Mouse (Mus musculus): ENCODE data around the gene Slc26a11.
"Not testable (repeated sequence)": the region's sequence is repeated elsewhere in the genome, so short reads cannot be mapped to it uniquely, and the experiment has no call there.

Gene Slc26a11

DNA sequence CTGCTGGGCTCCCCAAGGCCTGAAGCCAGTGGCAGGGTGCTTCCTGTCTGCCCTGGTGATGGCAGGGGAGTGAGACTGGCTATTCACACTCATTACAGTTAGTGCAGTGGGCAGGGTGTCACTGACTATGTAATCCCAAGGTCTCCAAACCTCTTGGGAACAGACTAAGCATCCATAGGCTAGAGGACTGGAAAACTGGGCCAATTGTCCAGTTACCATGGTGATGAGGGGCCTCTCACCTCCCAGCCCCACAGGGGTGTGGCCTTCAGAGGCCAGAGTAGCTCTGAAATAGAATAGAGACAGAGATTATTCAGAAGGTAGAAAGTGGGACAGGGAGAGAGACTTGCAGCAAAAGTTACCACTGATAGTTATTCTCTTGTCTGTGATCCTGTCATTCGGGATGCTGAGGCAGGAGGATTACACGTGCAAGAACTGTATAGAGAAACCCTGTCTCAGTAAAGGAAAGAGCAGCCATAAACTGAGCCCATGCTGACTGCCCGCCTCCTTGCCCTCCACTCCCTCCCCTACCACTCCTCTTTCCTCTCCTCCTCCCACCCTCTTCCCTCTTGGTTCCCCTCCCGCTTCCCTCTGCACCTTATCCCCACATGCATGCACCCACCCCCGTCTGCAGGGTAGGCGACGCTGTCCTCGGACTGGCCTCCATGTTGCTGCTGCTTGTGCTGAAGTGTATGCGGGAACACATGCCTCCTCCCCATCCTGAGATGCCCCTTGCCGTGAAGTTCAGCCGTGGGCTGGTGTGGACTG lies 7.6 kb downstream of the Slc26a11 start:
- DNase-seq = no peak

DNA sequence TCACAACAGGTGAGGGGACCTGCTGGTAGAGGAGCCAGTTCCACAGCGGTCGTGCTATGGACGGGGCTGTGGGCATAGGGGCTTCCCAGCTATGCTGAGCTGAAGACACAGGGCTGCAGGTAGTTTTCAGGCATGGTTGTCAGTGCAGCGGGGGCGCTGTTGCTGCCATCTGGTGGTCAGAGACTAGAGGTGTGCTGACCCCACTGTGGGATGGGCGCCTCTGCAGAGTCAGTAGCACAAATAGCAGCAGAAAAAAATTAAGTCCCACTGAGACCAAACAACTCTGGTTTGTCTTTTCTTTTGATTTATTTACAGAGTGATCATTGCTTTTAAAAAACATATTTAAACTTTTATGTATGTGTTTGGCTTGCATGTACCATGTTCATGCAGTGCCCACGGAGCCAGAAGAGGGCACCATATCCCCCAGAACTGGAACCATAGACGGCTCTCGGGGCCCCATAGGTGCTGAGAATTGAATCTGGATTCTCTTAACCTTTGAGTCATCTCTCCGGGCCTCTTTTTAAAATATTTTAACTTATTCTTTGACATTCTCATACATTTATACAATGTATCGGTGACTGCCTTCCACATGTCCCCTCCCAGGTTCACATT lies 8.3 kb downstream of the Slc26a11 start:
- DNase-seq = peak; percentile 64 to 65

DNA sequence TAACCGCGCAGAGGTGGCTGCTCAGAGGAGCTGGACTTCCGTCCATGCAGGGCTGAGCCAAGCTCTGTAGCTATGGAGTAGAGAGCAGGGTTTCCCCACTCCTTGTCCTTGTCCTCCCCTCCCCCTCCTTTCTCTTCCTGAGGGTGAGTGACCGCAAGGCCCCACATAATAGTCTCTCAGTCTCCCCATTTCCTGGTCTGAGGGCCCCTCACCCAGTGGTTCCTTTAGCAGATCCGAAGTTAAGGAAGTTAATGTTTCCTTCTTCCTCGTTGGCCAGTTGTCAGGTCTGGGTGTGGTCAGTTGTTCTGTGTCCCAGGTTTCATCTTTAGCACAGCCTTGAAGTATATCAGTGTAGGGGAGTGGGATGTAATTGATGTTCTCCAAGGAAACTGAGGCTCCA lies 20.1 kb downstream of the Slc26a11 start:
- no peak for DNase-seq

DNA sequence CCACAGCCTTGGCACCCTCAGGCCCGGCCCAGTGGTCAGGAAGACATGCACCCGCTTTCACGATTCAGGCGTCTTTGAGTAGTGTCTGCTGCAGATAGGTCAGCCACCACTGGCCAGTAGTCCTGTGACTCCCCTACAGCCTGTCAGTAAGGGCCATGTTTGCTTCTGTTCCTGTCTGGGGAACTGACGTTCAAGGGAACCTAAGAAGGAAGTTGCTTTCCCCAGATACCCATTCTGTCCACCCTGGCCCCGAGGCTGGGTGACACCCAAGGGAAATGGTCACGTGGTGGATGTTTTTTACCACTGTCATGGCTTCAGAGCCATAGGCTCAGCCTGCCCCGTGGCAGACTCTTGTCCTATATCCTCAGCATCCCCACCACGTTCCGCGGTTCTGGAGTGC lies 22.0 kb downstream of the Slc26a11 start:
- DNase-seq = no peak

DNA sequence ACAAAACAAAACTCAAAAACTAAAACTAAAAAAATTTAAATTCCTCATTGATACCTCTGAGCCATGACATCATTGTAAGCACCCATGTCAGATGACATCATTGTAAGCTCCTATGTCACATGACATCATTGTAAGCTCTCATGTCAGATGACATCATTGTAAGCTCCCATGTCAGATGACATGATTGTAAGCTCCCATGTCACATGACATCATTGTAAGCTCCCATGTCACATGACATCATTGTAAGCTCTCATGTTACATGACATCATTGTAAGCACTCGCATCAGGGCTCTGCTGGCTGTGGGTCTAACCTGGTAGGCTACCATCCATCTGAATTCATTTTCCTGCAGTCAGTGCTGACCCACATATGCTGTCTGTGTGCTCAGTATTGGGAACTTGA lies 23.2 kb downstream of the Slc26a11 start:
- DNase-seq = no peak

DNA sequence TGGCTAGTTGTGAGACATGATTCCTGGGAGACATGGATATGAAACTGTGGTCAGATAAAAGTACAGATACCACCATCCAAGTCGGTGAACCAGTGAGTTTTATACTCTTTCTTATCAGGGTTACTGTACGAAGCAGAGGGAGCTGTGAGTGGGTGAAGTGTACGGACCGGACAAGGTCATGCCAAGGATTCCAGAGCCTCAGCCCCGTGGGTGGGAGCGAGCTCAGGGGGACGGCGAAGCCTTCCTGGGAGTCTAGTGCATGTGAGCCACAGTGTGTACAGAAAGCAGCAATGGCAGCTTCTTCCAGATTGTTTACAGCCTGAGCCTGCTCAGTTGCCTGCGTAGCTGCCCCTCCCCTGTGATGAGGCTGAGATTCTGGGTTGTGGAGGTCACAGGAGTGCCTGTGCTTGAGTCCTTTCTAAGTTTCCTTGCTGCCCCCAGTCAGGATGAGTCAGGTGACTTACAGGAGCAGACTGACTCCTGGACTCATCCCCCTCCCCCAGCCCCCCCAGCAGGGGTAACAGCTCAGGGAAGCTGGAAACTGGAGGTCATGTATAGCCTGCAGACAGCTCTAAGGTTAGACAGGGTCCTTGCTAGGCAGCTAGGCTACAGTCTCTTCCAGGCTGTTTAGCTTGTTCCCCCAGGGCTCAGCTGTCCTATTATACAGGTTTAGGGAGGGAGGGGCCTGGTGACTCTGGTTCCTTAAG lies 26.4 kb downstream of the Slc26a11 start:
- DNase-seq = no peak

DNA sequence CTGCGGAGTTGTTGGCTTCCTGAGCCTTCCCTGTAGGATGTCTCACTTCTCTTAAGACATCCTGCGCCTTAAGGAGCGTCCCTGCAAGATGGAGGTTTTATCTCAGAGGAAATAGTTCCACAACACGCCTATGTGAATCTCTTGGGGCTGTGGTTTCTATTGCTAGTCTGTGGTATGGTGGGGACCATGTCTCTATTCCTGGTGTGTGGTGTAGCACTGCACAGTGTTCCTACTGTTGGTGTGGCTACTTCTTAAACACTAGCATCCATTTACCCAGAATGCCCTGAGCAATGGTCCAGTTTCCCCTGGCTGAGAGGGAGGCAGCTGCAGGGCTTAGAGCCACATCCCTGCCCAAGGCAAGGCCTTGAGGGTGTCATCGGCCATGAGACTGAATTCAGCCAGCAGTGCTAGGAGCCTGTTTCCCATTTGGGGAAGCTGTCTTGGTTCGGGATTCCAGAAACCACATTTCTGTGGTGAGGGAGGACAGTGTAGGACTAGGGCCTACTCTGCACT lies 27.0 kb downstream of the Slc26a11 start:
- DNase-seq = no peak

DNA sequence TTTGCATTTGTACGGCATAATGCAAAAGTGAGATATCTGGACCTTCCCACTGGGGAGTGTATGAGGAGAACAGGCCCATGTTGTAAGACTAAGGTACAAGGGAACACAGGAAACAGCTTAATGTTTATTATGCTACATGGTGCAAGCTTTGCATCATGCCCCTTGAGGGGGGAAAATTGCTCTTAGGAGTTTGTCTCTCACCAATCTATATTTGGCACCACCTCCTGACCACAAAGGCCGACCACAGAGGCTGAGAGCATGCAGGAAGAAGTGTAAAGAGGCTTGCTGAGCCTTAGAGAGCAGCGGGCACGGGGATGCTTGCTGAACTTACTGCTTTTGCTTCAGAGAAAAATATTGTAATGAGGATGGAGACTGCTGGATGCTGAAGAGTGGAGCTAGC lies 29.5 kb downstream of the Slc26a11 start:
- DNase-seq = no peak

DNA sequence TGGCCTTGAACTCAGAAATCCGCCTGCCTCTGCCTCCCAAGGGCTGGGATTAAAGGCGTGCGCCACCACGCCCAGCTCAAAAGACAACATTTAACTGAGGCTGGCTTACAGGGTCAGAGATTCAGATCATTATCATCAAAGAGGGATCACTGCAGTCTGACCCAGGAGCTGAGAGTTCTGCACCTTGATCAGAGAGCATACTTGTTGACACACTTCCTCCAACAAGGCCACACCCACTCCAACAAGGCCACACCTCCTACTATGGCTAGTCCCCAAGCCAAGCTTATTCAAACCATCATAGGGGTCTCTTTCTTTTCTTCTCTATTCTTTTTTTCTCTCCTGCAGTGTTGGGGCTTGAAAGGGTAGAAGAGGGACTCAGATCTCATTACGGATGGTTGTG lies 30.9 kb downstream of the Slc26a11 start:
- no peak for DNase-seq

DNA sequence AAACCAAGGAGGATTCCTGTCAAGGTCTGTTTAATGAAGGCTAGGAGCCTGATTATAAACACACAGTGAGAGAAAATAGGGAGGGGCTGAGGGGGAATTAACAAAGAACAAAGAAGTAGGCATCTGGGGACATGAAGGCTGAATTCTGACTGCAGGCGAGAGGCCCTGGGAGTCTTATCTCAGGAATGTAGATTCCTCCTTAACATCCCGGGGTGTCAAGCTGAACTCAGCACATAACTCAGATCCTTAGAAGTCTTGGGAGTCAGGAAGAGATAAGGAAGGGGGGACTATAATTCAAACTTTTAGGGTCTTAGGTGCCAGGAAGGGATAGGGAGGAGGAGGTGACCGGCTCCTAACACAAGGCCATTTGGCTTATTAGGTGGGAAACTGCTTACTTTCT lies 31.9 kb downstream of the Slc26a11 start:
- not testable (repeated sequence) for DNase-seq

DNA sequence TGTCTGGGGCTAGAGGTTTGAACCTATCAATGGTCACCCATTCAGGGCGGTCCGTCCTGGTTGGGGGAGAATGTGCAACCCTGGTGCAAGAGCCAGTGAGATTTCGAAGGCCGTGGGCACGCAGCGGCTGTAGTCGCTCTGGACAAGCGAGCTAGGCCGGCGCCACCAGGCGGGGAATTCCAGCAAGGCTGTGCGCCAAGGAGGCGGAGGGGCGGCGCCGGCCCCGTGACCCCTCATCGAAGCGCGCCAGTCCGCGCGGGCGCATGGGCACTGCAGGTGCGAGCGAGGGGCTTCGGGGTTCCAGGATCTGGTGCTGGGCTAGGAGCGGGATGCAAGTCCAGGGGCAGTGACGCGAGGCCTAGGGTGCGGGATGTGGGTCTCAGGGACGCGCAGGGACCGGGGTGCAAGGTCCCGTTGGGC lies 34.5 kb downstream of the Slc26a11 start:
- DNase-seq = peak; percentile 80 to 85

DNA sequence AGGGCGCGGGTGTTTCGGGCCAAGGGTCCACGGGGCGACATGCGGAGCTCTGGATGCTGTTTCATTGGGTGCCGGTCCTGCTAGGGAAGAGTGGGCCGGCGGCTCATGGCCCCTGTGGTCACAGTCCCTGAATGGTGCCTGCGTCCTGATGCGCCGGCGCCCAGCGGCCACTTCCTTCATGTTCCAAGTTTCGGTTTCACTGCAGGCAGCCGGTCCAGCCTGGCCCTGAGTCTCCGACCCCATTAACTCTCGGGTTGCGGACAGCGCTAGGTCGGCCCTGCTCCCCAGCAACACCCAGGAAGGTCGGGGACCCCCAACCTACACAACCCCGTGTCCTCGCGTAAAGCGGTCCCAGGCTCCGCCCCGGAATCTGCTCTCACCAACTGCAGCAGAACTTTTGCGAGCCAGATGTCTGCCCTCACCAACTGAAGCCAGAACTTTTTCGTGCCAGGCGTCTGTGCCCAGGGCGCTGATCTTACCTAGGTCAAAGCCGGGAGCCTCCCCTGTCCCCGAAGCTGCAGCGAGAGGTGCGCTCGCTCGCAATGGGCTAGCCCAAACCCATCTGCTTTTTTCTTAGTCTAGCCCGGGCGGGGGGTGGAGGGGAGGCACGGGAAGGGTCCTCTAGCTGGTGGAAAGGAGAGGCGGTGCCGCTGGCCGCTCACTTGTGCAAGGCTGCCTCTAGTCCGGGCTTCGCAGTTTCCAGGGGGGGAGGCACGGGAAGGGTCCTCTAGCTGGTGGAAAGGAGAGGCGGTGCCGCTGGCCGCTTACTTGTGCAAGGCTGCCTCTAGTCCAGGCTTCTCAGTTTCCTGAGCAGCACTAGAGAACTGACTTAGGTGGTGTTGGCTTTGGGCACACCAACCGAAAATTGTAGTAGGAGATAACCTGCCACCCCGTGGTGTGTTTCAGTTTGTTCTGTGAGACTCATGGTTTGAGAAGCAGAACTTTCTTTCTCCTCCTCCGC lies 35.2 kb downstream of the Slc26a11 start:
- DNase-seq = peak; percentile 76 to 81

DNA sequence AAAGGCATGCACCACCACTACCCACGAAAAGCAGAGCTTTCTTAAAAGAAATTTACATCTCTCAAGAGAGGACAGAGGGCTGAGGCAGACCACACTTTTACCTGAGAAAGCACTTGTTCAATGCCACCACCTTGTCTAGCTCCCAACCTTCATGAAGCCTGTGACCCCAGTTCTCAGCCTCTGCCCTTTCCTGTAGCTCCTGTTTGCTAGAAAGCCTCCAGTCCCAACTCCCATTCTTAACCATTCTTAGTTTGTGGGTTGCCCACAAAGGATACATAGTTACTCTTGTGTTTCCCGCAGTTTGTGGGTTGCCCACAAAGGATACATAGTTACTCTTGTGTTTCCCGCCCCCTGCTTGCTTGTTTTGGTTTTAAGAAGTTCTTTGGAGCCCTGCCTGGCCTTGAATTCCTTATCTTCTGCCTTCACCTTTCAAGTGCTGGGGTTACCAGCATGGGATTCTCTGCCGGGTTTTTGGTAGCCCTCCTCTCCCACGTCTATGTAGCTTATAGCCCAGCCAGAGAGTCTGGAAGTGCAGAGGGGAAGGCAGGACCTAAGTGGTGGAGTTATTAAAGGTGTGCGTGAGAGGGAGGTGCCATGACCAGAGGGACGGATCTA lies 36.1 kb downstream of the Slc26a11 start:
- DNase-seq = no peak

DNA sequence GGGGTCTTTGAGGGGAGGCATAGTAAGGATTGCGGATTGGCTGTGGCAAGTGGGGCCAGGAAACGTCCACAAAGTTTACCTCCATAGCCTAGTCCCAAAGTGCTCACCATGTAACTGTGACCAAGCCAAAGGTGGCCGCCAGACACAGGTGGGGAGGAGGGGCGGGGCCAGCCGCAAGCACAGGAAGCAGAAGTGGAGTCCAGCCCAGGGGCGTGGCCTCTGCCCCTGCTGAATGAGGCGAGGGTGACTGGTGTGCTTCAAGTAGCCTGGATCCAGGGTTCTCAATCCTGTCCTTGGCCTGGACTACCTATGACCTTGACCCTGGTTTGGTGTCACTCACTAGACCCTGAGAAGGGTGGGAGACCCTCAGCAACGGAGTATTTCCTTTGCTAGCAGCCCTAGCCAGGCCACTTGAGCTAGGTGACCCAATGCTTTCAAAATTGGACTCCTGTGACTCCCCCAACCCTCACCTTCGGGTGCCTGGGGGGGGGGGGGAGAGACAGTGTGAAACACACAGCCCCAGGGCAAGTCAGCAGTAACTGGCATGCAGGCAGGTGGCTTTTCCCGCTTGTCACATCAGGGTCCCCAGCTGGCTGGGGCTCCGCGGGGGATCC lies 36.8 kb downstream of the Slc26a11 start:
- DNase-seq = peak; percentile 88 to 92

DNA sequence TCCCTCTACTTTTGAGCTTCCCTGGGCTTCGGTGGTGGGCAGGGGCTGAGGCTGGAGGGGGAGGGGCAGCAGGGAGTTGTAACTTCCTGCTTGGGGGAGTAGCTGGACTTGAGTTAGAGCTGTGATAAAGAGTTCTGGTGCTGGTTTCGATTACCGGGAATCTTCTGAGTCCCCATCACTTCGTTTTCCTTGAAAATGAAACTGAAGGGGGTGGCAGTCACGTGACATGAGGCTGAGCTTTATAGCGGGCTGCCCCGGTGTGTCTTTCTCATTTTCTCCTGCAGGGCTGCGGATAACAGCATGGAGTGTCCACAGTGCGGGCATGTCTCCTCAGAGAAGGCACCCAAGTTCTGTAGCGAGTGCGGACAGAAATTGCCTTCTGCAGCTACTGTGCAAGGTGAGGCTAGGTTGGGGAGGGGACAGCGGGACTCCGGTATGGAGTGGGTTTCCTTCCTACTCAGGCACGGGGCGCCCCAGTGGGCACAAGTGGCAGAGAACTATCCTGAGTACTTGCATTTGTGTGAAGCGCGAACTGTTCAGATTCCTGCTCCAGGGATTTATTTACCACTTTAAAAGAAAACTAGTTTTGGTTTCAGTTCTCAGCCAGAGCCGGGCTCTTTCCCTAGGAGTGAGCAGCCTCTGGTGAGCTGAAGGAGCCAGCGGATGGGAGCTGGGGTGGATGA lies 37.6 kb downstream of the Slc26a11 start, which contains the start of gene Rnf213:
Rnf213 (plus strand) TSS at position 301 of the 683 bp plus-strand sequence.
- DNase-seq = peak; percentile 70 to 75

DNA sequence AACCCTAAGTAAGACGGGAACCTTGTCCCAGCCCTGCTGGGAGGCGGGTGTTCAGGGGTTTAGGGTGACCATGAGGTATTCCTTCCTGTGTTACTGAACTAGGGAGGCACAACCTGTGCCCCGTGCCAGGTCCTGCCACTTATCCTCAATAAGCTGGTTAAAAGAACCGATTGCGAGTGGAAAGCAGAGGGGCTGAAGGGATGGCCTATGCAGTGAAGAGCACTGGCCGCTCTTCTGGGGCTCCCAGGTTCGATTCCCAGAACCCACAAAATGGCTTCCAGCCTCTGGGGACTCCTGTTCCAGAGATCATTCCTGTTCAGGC lies 38.1 kb downstream of the Slc26a11 start:
- peak in 1 of 2 experiments; percentile 38 for DNase-seq

DNA sequence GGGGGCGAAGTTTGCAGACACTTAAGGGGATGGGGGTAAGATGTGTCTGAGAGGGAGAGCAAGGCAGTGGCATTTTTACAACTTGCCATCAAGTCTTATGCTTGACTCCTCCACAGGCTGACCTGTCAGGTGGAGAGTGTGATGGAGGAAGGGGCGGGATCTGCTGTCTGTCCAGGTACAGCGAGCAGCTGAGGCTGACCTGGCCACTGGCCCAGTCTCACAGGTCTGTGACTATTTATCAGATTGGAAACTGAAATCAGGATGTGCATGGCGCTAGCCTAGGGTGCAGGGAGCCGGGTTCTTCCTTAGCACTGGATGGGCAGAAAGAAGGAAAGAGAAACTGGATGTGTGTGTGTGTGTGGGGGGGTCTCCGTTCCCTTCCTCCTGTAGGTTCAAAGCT lies 38.9 kb downstream of the Slc26a11 start:
- peak in 1 of 2 experiments; percentile 24 for DNase-seq

DNA sequence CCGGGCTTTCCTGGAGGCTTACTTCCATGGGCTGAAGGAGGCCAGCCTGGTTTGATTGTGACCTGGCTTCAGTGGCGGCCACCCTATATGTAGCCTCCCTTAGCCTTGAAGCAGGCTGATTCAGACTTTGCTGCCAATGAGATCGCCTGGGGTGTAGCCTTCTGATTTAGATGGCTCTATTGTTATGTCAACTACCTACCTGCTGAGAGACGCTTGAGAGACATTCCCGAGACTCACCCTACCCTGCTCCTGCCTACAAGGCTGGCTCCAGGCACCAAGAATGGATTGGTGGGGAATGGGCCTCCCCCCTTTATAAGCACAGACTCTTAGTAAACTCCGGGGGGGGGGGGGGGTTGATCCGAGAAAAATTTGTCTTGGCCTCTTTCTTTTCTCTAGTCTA lies 40.0 kb downstream of the Slc26a11 start:
- no peak for DNase-seq

DNA sequence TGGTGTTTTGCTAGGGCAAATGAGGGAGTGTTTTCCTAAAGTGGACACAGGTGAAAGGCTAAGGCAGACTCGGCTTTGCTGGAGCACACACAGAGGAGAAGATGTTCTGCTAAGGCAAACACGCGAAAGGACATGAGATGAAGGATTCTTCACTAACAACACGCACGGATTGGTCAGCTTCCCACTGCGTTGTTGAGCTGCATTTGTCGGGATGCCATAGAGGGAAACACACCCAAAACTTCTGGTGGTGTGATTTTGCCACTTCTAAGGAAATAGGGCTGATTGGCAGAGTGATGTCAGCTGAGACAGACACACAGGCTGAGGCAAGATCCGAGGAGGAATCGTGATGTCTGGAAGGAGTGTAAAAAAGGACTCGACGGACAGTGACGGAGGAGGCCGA lies 40.6 kb downstream of the Slc26a11 start:
- no peak for DNase-seq

DNA sequence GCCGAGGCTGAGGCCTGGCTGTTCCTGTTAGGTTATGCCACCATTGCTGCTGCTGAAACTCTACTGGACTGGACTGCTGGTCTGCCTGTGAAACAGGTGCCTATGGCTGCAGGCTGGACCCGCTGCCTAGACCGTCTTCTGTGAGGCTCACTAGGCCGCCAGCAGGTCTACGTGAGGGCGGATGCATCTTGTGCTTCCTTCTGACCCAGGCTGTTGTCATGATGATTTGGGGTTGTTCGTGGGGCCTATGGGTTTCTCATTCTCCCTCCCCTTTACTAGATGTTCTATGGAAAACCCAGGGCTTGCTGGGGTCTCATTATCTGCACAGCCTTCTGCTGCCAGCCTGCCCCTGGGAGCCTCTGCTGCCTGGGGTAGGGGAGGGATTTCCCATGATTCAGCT lies 41.1 kb downstream of the Slc26a11 start:
- no peak for DNase-seq
